Mouse (Mus musculus): ENCODE measurements around the gene Nqo1. TPM values are rescaled to one million over a fixed set of nuclear protein-coding genes. Genes with fewer than 3 reads are reported as not detected.
A peak's percentile ranks its signal among the peaks of the same experiment; 100 is the strongest.

Gene Nqo1
- polyA plus RNA-seq, 2 experiments = 9.6 to 15.0 TPM

GRCm38 (mm10) chr8:107395397-107395796 is 7.6 kb downstream of the Nqo1 start:
- Histone ChIP-seq H3K9ac (ENCODE audit: low read depth, low read length, severe bottlenecking) (no peak overlapping the region), H3K4me3 (replicated peaks; ENCODE audit: low read length) (no peak overlapping the region), H3K36me3 (ENCODE audit: control insufficient read depth, insufficient read depth, low read length) (no peaks in the 10 kb centered on the region), H3K27me3 (ENCODE audit: control insufficient read depth, insufficient read depth, low read length) (no peaks in the 10 kb centered on the region), H3K4me1 (ENCODE audit: control insufficient read depth, insufficient read depth, low read length) (peaks cover 15% of the 10 kb centered on the region), H3K9me3 (ENCODE audit: control insufficient read depth, low read length) (no peaks in the 10 kb centered on the region), H3K27ac (replicated peaks; ENCODE audit: low read depth, low read length) (no peak overlapping the region), H3K4me2 (replicated peaks; ENCODE audit: low read depth, low read length, severe bottlenecking) (no peak overlapping the region)
- ATAC-seq (ENCODE audit: low FRiP score, low read depth) (no peak), DNase-seq (ENCODE audit: low spot score) (no peak)
- no peak for TF ChIP-seq POLR2A (IDR thresholded peaks at IDR 0.05; ENCODE audit: borderline replicate concordance, extremely low read depth, insufficient read depth, insufficient read length)

- Histone ChIP-seq H3K4me1 (ENCODE audit: control insufficient read depth, insufficient read depth, low read length) (peaks cover 18% of the 10 kb centered on the region), H3K9ac (ENCODE audit: low read depth, low read length, severe bottlenecking) (no peak overlapping the region), H3K9me3 (ENCODE audit: control insufficient read depth, low read length) (no peaks in the 10 kb centered on the region), H3K27ac (replicated peaks; ENCODE audit: low read depth, low read length) (no peak overlapping the region), H3K4me3 (replicated peaks; ENCODE audit: low read length) (no peak overlapping the region), H3K36me3 (ENCODE audit: control insufficient read depth, insufficient read depth, low read length) (no peaks in the 10 kb centered on the region), H3K27me3 (ENCODE audit: control insufficient read depth, insufficient read depth, low read length) (no peaks in the 10 kb centered on the region), H3K4me2 (replicated peaks; ENCODE audit: low read depth, low read length, severe bottlenecking) (no peak overlapping the region)
- DNase-seq (ENCODE audit: low spot score) (no peak), ATAC-seq (ENCODE audit: low FRiP score, low read depth) (no peak)
- WGBS = 76% methylated on average over 4 of the region's 4 CpGs
- TF ChIP-seq POLR2A (IDR thresholded peaks at IDR 0.05; ENCODE audit: borderline replicate concordance, extremely low read depth, insufficient read depth, insufficient read length) = no peak
These were observed 11.9 kb downstream of the Nqo1 start for GRCm38 (mm10) chr8:107391136-107391516.

GRCm38 (mm10) chr8:107390476-107391135 is 12.4 kb downstream of the Nqo1 start:
- peaks cover 18% of the 10 kb centered on the region for H3K4me1 ChIP-seq (ENCODE audit: control insufficient read depth, insufficient read depth, low read length)
- TF ChIP-seq POLR2A (IDR thresholded peaks at IDR 0.05; ENCODE audit: borderline replicate concordance, extremely low read depth, insufficient read depth, insufficient read length) = no peak

GRCm38 (mm10) chr8:107389557-107389956 is 13.4 kb downstream of the Nqo1 start:
- no peak for TF ChIP-seq POLR2A (IDR thresholded peaks at IDR 0.05; ENCODE audit: borderline replicate concordance, extremely low read depth, insufficient read depth, insufficient read length)
- Histone ChIP-seq H3K36me3 (ENCODE audit: control insufficient read depth, insufficient read depth, low read length) (no peaks in the 10 kb centered on the region), H3K9ac (ENCODE audit: low read depth, low read length, severe bottlenecking) (no peak overlapping the region), H3K4me2 (replicated peaks; ENCODE audit: low read depth, low read length, severe bottlenecking) (no peak overlapping the region), H3K4me3 (replicated peaks; ENCODE audit: low read length) (no peak overlapping the region), H3K4me1 (ENCODE audit: control insufficient read depth, insufficient read depth, low read length) (peaks cover 18% of the 10 kb centered on the region), H3K27ac (replicated peaks; ENCODE audit: low read depth, low read length) (no peak overlapping the region), H3K9me3 (ENCODE audit: control insufficient read depth, low read length) (no peaks in the 10 kb centered on the region), H3K27me3 (ENCODE audit: control insufficient read depth, insufficient read depth, low read length) (no peaks in the 10 kb centered on the region)
- ATAC-seq (ENCODE audit: low FRiP score, low read depth) (peak; percentile 51; the same call in 1 of the 2 replicates), DNase-seq (ENCODE audit: low spot score) (peak; percentile 84)
- 48% methylated on average over 8 of the region's 8 CpGs for WGBS

More at GRCm38 (mm10) chr8:107390476-107391135, 12.4 kb downstream of the Nqo1 start:
- Histone ChIP-seq H3K9me3 (ENCODE audit: control insufficient read depth, low read length) (no peaks in the 10 kb centered on the region), H3K4me3 (replicated peaks; ENCODE audit: low read length) (no peak overlapping the region), H3K9ac (ENCODE audit: low read depth, low read length, severe bottlenecking) (no peak overlapping the region), H3K27ac (replicated peaks; ENCODE audit: low read depth, low read length) (no peak overlapping the region), H3K4me2 (replicated peaks; ENCODE audit: low read depth, low read length, severe bottlenecking) (no peak overlapping the region), H3K27me3 (ENCODE audit: control insufficient read depth, insufficient read depth, low read length) (no peaks in the 10 kb centered on the region), H3K36me3 (ENCODE audit: control insufficient read depth, insufficient read depth, low read length) (no peaks in the 10 kb centered on the region)
- no peak for ATAC-seq (ENCODE audit: low FRiP score, low read depth)
- 93% methylated on average over 16 of the region's 16 CpGs for WGBS
- DNase-seq (ENCODE audit: low spot score) = no peak

GRCm38 (mm10) chr8:107387861-107388260 is 15.1 kb downstream of the Nqo1 start:
- Histone ChIP-seq H3K4me1 (ENCODE audit: control insufficient read depth, insufficient read depth, low read length) (peaks cover 18% of the 10 kb centered on the region), H3K9me3 (ENCODE audit: control insufficient read depth, low read length) (no peaks in the 10 kb centered on the region), H3K36me3 (ENCODE audit: control insufficient read depth, insufficient read depth, low read length) (no peaks in the 10 kb centered on the region), H3K4me2 (replicated peaks; ENCODE audit: low read depth, low read length, severe bottlenecking) (no peak overlapping the region), H3K4me3 (replicated peaks; ENCODE audit: low read length) (no peak overlapping the region), H3K27me3 (ENCODE audit: control insufficient read depth, insufficient read depth, low read length) (no peaks in the 10 kb centered on the region), H3K27ac (replicated peaks; ENCODE audit: low read depth, low read length) (no peak overlapping the region), H3K9ac (ENCODE audit: low read depth, low read length, severe bottlenecking) (no peak overlapping the region)
- WGBS = 53% methylated on average over 5 of the region's 5 CpGs
- no peak for ATAC-seq (ENCODE audit: low FRiP score, low read depth)
- no peak for DNase-seq (ENCODE audit: low spot score)
- no peak for TF ChIP-seq POLR2A (IDR thresholded peaks at IDR 0.05; ENCODE audit: borderline replicate concordance, extremely low read depth, insufficient read depth, insufficient read length)
